Mouse (Mus musculus) testis, postnatal 14 days (tissue): ENCODE measurements around the gene Rtn4rl1.
"Not testable (repeated sequence)": the region's sequence is repeated elsewhere in the genome, so short reads cannot be mapped to it uniquely, and the experiment has no call there.

Experiments
- DNase-seq: peaks from one replicate; pipeline ENCODE4 v3.0.0; 2021; ENCODE audit warnings: low spot score

Rtn4rl1 gene

DNA sequence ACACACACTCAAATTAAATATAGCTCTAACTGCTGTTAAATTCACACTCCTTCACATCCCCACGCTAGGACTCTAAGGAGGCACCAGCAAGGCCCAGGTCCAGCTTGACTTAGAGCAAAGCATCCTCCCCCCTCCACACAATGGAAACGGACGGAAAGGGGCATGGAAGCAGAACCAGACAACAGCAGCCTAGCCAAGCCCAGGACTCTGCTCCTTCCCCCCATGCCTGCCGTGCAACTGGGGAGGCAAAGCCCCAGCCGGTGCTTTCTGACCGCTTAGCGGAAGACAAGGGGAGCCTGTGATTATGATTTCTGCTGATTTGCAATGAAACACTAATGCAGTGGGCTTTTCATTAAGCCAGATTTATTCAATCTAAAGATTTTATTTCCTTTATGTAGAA lies 84.5 kb downstream of the Rtn4rl1 start:
- no peak for DNase-seq

DNA sequence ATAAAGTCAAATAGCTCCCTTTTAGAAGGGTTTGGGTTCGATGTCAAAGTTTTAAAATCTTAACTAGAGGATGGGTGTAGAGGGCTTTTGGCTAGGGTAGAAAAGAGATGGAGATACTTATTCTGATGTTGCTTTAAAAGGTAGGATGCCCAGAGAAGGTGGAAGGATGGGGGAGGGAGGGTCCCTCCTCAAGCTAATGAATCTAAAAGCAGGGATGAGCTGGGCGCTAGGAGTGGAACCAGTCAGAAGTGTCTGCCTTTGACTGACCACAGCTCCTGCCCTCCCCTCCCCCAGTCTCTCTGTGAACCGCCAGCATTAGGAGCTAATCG lies 85.4 kb downstream of the Rtn4rl1 start:
- no peak for DNase-seq

DNA sequence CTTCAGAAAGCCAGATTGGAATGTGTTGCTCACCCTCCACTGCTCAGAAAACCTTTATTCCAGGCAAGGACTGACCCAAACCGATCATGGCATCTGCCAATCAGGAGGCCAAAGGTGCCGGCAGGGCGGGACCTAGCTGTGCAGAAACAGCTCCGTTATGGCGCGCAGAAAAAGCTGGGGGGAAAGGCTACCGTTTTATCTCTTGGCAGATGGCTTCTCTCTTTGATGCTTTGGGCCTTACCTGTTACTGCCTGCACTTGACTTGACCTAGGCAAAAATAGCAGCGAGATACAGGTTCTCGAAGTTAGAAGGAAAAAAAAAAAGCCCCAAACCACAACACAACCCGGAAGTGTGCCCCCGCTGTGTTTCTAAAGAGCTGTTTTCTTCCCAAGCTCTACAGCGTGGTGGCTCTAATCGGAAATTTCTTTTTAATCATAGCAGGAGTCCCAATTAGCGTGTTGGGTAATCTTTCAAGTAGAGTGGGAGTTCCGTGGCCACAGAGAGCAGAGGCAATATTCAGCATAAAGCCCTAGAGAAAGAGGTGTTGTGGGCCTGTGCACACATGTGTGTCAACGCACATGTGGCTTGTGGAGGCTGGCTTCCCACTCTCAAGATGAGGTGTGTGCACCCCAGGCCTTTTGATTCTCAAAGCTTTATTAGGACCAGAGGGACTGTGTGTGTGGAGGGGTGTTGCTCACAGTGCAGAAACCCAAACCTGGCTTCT lies 85.9 kb downstream of the Rtn4rl1 start:
- no peak for DNase-seq

DNA sequence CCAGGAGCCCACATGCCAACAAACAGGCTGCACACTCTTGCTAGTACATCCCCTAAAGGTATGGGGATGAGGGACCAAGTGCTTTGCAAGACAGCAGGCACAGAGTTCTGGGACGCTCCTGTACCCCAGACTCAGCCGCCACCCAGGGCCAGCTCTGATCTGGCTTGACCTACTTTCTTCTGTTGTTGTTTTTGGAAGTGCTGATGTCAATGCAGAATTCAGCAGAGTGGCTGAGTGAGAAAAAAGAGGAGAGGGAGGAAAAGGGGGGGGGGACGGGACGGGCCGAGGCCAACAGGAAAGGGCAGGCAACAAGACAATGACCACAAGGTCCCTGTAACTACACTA lies 86.5 kb downstream of the Rtn4rl1 start:
- no peak for DNase-seq

DNA sequence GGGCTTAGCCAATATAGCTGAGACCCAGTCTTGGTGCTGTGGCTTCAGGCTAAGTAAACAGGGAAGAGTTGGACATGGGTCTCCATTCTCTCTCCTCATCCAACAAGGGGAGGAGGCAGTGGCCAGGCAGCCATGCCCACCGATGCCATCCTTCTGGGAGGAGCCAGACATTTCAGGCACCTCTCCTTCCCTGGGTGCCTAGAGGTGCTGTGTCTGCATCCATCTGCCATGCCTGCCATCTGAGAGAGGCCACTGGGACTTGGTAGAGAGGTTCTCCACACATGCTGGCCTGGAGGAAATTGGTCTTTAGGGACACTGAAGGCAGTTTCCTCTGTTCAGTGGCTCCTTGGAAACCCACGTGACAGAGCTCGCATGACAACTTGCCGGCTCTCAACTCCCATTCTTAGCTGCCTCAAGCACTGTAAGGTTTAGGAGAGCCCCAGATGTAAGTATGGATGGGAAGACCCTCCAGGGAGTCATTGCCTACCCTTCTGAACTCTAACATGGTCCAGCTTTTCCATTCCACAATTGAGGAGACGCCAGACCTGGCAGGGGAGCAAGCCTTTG lies 86.9 kb downstream of the Rtn4rl1 start:
- no peak for DNase-seq

DNA sequence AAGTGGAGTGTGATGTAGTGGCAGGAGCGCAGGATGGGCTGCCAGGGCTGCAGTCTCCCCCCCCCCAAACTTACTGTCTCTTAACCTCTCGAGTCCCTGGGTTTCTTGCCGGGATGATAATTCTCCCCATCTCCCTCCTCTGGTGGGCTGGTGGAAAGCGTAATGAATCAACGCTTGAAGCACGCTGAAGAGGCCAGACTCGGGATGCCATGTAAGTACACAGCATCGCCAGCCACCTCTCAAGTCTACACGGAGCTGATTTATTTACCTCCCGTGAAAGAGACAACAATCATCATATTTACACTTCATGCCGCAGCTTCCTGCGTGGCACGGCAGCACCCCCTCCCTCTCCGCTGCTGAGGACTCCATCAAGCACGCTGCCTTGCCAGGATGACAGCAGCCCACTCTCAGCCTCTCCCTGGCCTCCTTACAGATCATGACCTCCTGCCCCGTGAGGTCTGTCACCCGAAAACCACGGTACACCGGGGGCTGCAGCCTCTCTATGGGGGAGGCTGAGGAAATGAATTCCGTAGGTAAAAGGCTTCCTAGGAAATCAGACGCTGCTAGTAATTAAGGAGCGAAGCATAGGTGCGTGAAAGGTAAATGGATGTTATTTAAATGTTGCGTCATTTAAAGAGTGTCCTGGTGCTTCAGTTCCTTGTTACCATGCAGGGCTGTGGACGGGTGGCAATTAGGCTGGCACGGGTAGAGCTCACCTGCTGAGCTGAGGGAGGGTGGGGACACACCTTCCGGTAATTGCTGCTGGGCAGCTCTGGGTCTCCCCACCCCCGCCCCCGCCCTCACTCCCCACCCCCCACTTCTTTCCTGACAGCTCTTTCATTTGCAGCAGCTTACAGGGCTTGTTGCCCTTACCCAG lies 88.0 kb downstream of the Rtn4rl1 start:
- no peak for DNase-seq

DNA sequence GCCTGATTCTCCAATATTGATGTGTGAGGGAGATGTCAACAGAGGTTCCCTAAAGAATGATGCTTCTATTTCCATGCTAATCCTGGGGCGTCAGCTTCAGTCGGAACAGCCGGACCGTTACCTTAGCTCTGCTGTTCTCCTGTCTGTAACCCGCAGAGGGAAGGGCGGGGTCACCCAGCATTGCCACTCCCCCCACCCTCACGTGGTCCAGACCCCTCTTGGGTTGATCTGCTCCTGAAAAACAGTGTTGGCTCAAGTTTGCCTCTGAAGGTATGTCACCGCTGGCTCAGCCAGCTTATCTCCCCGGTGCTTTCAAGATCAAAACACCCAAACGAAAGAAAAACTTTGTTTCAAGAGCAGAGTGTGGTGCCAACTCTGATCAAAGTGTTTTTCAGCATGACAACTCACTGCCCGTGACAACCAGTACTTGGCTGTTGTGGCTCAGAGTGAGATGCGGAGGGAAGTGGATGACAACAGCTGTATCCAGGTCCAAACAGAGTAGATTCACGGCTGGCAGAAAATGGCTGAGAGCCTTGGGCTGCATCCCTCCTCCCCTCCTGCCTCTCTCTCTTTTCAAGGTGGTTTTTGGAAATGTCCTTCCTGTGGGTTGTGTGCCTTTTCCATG lies 89.0 kb downstream of the Rtn4rl1 start:
- DNase-seq: no peak

DNA sequence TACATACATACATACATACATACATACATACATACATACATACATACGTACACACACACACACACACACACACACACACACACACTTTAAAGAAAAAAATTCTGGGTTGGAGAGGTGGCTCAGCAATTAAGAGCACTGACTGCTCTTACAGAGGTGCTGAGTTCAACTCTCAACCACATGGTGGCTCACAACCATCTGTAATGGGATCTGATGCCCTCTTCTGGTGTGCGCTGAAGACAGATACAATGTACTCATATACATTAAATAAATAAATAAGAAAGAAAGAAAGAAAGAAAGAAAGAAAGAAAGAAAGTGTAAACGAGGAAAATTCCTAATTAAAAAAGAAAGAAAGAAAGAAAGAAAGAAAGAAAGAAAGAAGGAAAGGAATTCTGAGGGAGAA lies 90.2 kb downstream of the Rtn4rl1 start:
- DNase-seq: not testable (repeated sequence)

DNA sequence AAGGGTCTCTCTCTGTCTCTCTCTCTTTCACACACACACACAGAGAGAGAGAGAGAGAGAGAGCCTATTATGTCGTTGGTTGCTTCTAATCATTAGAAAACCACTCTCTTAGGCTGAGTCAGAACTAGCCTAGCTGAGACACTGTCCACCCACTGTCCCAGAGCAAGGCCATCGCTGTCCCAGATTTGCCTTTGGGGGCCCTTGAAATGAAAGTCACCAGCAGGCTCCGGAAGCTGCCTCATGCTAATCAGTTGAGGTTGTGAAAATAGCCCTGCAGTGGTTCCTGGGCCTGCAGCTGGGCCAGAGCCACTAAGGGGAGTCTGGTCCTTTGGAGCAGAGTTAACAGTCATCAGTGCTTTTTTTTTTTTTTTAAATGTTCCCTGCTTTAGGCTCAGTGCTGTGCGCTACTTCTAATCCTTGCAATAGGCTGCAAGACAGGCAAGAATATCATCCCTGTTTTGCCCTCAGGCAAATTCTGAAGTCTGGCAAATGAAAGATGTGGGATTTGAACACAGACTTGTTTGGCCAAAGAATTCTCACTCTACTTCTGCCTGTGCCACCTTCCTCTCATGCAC lies 92.4 kb downstream of the Rtn4rl1 start:
- no peak for DNase-seq

DNA sequence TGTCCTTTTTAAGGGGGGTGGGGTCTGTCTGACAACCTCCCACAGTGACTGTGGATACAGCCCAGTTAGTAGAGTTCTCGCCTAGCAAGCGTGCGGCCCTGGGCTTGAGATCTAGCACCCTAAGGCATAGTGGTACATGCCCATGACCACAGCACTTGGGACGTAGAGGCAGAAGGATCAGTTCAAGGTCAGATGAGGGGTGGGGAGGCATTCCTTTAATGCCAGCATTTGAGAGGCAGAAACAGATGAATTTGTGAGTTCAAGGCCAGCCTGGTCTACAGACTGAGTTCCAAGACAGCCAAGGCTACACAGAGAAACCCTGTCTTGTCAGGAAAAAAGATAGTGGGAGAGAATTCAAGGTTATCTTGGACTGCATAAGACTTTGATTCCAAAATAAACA lies 93.3 kb downstream of the Rtn4rl1 start:
- DNase-seq: no peak

DNA sequence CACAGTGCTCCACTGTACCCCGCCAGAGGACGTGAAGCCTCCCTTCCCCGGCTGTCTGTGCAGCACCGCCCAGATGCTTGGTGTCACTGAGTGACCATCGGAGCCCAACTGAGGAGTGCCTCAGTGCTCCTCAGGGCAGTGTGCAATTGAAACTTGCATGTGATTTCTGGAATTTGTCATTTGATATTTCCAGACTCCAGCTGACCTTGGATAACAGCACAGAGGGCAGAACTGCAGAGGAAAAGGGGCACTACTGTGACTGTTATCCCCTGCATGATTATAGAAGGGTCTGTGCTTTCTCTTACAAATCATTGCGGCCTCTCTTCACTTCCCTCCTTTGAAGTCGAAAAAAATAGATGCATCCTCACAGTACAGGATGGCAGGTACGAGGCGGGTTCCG lies 94.4 kb downstream of the Rtn4rl1 start:
- DNase-seq: no peak

DNA sequence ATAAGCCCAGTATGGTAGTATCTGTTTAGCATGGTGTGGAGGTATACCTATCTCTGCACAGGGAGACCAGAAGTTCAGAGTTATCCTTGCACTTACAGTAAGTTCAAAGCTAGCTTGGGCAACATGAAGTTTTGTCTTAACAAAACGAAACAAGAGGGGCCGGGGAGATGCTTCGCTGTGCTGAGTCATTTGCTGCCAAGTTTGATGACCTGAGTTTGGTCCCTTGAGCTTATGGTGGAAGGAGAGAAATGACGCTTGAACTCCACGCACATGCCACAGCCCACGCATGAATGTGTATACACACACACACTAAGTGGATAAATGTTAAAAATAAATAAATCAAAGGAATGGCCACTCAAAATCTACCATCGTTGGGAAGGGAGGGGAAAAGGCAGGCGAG lies 94.9 kb downstream of the Rtn4rl1 start:
- DNase-seq: no peak

DNA sequence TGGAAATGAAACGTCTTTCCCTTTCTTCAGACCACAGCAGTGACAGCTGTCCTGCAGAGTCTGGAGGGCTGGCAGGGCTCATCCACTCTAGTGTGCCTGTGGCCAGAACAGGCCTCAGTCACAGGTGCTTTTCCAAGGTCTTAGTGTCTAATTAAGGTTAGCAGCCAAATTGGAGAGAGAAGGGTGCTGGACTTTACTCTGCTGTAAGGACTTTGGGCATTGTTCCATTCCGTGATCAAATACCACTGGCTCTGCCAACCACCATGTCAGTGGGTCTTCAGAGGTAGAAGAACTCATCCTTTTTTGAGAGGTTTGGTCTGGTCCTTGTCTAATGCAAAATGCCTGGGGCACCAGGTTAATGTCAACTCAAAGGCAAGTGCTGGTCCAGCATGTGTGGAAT lies 95.5 kb downstream of the Rtn4rl1 start:
- DNase-seq: no peak

DNA sequence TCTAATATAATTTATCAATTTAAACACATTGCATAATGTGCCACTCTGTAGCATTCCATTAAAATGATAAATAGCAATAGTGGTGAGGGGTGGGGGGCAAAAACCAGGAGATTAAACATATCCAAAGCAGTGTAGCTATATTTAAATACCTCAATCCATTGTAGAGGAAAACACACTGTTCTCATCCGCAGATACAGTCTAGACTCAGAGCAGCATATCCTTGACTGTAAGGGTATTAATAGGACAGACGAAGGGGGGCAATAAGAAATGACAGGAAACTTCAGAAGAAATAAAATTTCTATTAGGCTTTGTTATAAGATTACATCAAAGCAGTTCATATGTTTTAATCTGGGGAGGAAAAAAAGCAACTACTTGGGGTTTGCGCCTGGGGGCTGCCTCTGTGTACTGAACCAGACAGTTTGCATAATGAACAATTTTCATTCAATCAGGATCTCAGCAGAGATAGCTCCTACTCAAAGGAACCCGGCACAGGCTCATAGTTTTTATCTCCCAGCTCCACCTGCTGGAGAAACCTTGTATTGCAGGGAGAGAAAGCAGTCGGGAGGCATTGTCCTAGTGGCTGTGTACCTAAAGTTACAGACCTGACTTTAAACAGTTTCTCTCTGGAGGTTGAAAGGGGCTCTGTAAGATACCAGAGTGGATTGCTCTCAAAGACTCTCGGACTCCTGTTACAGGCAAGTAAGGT lies 97.1 kb downstream of the Rtn4rl1 start:
- peak; percentile 73 for DNase-seq

DNA sequence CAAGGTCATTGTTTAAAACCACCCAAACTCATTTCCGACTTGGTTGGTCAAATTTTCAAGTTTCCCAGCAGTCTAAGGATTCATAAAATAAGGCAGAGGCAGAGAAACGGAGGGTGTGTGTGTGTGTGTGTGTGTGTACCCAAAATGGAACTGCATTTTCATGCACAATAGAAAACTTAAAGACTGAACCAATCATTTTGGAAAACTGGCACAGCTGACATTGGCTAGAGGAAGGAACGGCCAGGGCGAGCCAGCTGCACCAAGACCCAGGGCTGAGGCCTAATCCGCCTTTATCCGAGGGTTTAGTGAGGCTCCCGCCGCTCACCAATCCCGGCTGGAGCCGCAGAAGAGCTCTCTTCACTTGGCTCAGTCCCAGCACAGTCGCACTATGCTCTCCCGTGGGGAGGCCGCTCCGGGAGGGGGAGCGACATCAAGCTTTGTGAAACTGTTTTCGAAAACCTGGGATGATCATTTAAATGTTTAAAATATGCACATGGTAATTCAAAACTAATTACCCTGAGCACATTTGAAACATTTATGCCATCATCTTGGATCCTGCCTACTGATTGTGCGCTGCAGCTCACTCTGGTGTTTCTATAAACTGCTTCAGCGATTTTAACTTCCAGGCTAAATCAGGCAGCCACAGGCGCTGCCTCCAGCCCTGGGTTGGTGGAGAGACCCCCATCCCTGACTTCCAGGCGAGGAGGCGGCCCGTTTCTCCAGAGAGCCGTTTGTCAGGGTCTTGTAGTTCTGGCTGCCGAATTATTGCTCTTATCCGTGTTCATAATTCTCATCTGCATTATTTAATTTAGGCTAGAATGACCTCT lies 98.0 kb downstream of the Rtn4rl1 start:
- no peak for DNase-seq

DNA sequence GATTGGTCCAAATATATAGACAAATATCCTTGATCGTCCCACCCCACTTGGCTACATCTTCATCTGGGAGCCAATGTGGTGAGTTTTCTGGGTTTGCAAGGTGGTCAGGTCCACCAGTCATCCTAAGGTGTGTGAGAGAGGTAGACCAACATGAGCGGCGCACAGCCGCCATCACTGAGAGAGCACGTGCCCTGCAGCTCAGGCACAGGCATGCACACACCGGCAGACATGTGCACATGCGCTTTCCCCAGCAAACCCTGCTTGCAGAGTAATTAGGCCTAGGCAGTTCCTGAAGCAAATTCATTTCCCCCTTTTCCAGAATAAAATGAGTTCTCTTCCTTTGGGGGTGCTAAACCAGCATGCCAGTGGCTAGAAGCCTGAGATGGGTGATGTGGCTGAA lies 98.7 kb downstream of the Rtn4rl1 start:
- no peak for DNase-seq

DNA sequence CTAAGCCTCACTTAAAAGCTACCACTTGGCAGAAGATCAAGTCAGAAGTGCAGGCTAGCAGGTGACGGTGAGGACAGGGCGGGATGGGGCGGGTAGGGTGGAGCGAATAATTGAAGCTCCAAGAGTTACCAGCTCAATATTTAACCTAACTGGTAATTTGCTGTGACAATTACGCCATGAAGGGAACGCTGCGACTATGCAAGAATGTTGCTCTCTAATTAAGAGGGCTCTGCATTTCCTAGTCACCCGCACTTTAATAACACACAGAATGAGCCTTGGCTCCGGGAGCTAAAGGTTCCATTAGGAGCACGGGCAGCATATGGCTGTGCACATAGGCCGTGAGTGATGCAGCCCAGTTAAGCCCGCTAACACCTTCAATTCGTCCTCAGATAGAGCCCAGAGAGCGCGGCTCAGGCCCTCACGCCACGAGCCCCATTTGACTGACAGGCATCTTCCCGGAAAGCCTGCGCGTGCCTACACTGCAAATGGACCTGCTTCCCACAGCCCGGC lies 100.3 kb downstream of the Rtn4rl1 start:
- DNase-seq: no peak

DNA sequence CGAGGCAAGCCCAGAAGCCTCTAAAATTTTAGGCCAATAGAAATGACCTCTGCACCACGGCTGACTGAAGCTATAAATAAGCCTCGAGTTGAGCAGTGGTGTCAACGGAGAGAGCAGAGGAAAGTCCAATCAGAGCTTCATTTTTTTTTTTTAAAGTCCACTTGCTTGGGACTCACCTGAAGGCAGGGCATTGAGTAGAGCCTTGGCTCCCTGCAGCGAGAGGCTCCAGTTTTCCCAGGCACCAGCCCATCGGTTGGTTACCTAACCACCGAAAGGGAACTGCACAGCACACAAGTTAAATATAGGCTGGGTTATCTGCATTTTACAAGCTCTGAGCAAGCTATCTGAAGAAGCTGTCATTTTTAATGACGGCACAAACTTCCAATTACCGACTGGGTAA lies 101.3 kb downstream of the Rtn4rl1 start:
- no peak for DNase-seq

DNA sequence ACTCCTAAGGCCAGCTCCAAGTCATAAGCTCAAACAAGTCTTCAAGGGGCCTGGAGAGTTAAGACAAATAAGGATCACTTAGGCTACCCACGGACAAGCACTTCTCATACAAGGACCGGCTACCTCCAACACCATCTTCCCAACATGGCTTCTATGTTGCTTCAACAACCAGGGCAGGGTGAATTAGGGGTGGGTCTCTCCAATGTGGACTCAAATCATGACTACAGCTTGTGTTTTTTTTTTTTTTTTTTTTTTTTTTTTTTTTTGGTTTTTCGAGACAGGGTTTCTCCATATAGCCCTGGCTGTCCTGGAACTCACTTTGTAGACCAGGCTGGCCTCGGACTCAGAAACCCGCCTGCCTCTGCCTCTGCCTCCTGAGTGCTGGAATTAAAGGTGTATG lies 102.0 kb downstream of the Rtn4rl1 start:
- not testable (repeated sequence) for DNase-seq

DNA sequence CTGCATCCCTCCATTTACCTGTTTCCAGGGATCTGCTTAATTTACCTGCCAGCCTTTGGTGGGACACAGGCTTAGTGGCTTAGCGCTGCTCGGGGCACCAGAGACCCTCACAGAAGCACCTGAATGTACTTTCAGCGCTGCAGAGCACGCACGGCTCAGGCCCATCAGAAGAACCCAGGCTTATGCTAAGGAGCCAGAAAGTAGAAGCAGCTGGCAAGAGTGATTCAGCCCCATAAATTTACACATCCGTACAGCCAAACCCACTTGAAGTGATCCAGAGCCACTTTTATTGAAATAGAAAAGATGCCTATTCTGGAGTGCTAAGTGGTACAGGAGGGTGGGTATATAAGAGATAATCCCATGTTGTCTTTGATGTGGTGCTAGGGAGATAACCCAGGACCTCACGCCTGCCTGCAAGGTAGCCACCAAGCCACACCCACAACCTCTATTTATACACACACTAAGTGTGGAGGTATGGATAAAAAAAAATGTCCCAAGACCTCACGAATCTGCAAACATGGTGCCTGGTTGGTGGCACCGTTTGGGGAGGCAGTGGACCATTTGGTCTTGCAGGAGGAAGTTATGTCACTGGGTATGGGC lies 102.9 kb downstream of the Rtn4rl1 start:
- no peak for DNase-seq
